Mouse (Mus musculus): ENCODE data around the gene Iqcm. TPM values are rescaled to one million over a fixed set of nuclear protein-coding genes. Genes with fewer than 3 reads are reported as not detected.
"Not testable (repeated sequence)": the region's sequence is repeated elsewhere in the genome, so short reads cannot be mapped to it uniquely, and the experiment has no call there.

The Iqcm gene
- 0.10 TPM in 1 of 2 replicates, not detected in the other for polyA plus RNA-seq (2016; fragmentation: Nextera tagmentation; extraction: Ambion mirVana)

DNA sequence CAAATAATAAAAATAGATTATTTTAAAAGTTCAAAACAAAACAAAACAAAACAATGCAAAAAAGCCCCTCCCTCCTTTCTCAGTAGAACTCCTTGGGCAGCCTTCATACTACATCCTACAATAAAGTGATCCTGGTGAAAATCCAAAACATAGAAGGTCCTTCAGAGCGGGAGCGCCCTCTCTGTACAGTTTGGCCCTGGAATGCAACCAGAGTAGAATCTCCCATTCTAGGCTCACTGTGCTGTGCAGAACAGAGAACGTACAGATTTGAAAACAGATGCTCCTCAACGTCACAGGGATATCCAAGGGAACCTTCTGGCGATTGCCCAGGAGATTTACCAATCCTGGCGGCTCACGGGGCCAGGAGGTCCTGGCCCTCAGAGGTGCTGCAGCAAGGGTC lies at the start of gene Iqcm:
Gene Iqcm, plus strand, starts transcription at position 301 of the 400 bp plus-strand sequence.
- Histone ChIP-seq H3K27me3 (no peaks in the 10 kb centered on the region), H3K4me2 (no peak within 1 kb of the TSS), H3K9ac (replicated peaks) (no peak within 1 kb of the TSS), H3K36me3 (no peaks in the 10 kb centered on the region), H3K9me3 (no peaks in the 10 kb centered on the region), H3K4me1 (replicated peaks) (no peaks in the 10 kb centered on the region), H3K4me3 (replicated peaks) (no peak within 1 kb of the TSS), H3K27ac (no peak within 1 kb of the TSS)
- ATAC-seq (ENCODE audit: insufficient number of reproducible peaks, insufficient read depth, low FRiP score, low TSS enrichment, low read depth) = no peak
- 86% methylated on average over 7 of the region's 7 CpGs for WGBS

GRCm38 (mm10) chr8:75406489-75406888 lies 42.0 kb upstream of the Iqcm start, which contains the start of gene Gm10358:
Gene Gm10358 (minus strand): TSS chr8:75406589.
- Histone ChIP-seq H3K9ac (replicated peaks) (no peak within 1 kb of the TSS), H3K27ac (no peak within 1 kb of the TSS), H3K4me1 (replicated peaks) (no peaks in the 10 kb centered on the region), H3K4me2 (no peak within 1 kb of the TSS), H3K27me3 (no peaks in the 10 kb centered on the region), H3K4me3 (replicated peaks) (no peak within 1 kb of the TSS), H3K9me3 (no peaks in the 10 kb centered on the region), H3K36me3 (no peaks in the 10 kb centered on the region)
- WGBS = 91% methylated on average over 5 of the region's 5 CpGs
- ATAC-seq (ENCODE audit: insufficient number of reproducible peaks, insufficient read depth, low FRiP score, low TSS enrichment, low read depth) = no peak

DNA sequence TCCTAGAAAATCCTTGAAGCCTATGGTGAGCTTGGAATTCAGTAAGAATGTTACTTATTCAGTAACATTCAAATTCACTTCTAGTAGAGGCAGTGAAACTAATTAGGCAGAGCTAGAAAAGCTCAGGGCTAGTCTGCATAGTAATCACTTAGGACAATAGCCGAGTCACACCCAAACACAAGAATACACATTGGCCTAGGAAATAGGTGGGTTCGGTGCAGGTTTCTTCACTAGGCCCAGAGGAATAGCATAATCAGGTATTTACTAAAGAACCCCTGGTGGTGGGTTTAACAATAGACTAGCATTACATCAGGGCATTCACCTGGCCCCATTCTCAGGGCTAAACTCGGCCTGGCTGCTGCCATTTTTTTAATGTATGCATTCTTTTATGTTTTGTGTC lies 32.8 kb upstream of the Iqcm start:
- not testable (repeated sequence) for H3K9ac ChIP-seq (replicated peaks); H3K27ac ChIP-seq; H3K4me1 ChIP-seq (replicated peaks); H3K9me3 ChIP-seq; H3K27me3 ChIP-seq; H3K4me3 ChIP-seq (replicated peaks); H3K4me2 ChIP-seq; ATAC-seq (ENCODE audit: insufficient number of reproducible peaks, insufficient read depth, low FRiP score, low TSS enrichment, low read depth); H3K36me3 ChIP-seq
- WGBS = 86% methylated on average over 3 of the region's 3 CpGs

GRCm38 (mm10) chr8:75476756-75477155 lies 28.3 kb downstream of the Iqcm start:
- Histone ChIP-seq H3K4me1 (replicated peaks) (no peaks in the 10 kb centered on the region), H3K4me2 (no peak overlapping the region), H3K36me3 (no peaks in the 10 kb centered on the region), H3K9ac (replicated peaks) (no peak overlapping the region), H3K27me3 (no peaks in the 10 kb centered on the region), H3K9me3 (no peaks in the 10 kb centered on the region), H3K4me3 (replicated peaks) (no peak overlapping the region), H3K27ac (no peak overlapping the region)
- 86% methylated on average over 1 of the region's 1 CpGs for WGBS
- ATAC-seq (ENCODE audit: insufficient number of reproducible peaks, insufficient read depth, low FRiP score, low TSS enrichment, low read depth) = no peak

DNA sequence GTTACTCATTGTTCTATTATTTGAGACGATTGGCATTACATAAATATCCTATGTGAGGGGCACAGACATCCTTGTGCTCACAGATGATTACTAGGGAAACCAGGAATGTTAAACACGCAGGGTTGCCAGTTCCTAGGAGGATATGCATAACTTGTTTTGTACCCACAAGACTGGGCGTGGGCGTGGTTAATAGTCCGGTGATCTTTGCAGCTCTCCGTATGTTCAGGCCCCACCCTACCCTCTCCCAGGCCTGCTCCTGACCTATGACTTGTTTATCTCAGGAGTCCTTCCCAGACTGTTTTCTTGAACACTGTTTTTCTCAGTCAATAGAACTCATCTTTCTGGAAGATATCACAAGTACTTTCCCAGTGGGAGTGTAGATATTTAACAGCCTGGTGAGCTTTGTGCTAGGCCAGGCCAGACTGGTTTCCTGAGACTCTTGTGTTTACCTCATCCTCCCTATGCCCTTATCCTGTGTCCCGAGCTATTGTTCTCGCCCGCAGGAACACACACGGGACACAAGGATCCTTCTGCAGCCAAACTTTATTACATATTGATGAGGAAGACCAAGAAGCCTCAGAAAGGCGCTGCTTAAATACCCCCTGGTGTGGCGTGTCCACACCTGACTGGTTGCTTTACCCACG lies 40.7 kb downstream of the Iqcm start:
- 86% methylated on average over 13 of the region's 13 CpGs for WGBS
- Histone ChIP-seq H3K9me3 (no peaks in the 10 kb centered on the region), H3K4me3 (replicated peaks) (no peak overlapping the region), H3K4me1 (replicated peaks) (no peaks in the 10 kb centered on the region), H3K9ac (replicated peaks) (no peak overlapping the region), H3K36me3 (no peaks in the 10 kb centered on the region), H3K27me3 (no peaks in the 10 kb centered on the region), H3K4me2 (no peak overlapping the region), H3K27ac (no peak overlapping the region)
- no peak for ATAC-seq (ENCODE audit: insufficient number of reproducible peaks, insufficient read depth, low FRiP score, low TSS enrichment, low read depth)

DNA sequence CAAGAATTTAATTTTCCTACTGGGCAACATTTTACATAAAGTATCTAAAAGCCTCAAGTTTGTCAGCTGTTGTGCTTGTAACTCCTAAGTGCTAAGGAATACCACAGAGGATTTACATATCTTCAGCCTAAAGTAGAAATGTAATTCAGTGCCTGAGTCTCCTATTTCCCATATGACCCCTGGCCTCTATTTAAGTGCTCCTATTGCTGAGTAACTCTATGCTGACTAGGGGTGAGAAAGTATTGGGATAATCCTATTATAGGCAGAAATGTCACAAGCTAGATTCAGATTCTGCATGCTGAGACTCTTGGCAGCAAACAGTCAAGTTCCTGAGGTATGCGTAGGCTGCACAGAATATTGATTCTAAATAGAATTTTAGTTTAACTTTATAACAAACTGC lies 60.8 kb downstream of the Iqcm start:
- no peaks in the 10 kb centered on the region for H3K36me3 ChIP-seq
- no peak overlapping the region for H3K9ac ChIP-seq (replicated peaks)
- no peak overlapping the region for H3K4me3 ChIP-seq (replicated peaks)
- WGBS = 92% methylated on average over 1 of the region's 1 CpGs
- no peaks in the 10 kb centered on the region for H3K27me3 ChIP-seq
- no peaks in the 10 kb centered on the region for H3K4me1 ChIP-seq (replicated peaks)
- ATAC-seq (ENCODE audit: insufficient number of reproducible peaks, insufficient read depth, low FRiP score, low TSS enrichment, low read depth) = no peak
- no peak overlapping the region for H3K4me2 ChIP-seq
- H3K27ac ChIP-seq = no peak overlapping the region
- H3K9me3 ChIP-seq = no peaks in the 10 kb centered on the region

GRCm38 (mm10) chr8:75513786-75514185 lies 65.3 kb downstream of the Iqcm start:
- Histone ChIP-seq H3K4me2 (no peak overlapping the region), H3K27me3 (no peaks in the 10 kb centered on the region), H3K4me3 (replicated peaks) (no peak overlapping the region), H3K4me1 (replicated peaks) (no peaks in the 10 kb centered on the region), H3K9me3 (no peaks in the 10 kb centered on the region), H3K9ac (replicated peaks) (no peak overlapping the region), H3K36me3 (no peaks in the 10 kb centered on the region), H3K27ac (no peak overlapping the region)
- ATAC-seq (ENCODE audit: insufficient number of reproducible peaks, insufficient read depth, low FRiP score, low TSS enrichment, low read depth) = no peak
- 80% methylated on average over 3 of the region's 3 CpGs for WGBS

- no peaks in the 10 kb centered on the region for H3K9me3 ChIP-seq
- no peak overlapping the region for H3K27ac ChIP-seq
- WGBS = 85% methylated on average over 3 of the region's 3 CpGs
- no peak overlapping the region for H3K4me3 ChIP-seq (replicated peaks)
- no peak overlapping the region for H3K9ac ChIP-seq (replicated peaks)
- no peak for ATAC-seq (ENCODE audit: insufficient number of reproducible peaks, insufficient read depth, low FRiP score, low TSS enrichment, low read depth)
- H3K4me2 ChIP-seq = no peak overlapping the region
- no peaks in the 10 kb centered on the region for H3K27me3 ChIP-seq
- H3K36me3 ChIP-seq = no peaks in the 10 kb centered on the region
- no peaks in the 10 kb centered on the region for H3K4me1 ChIP-seq (replicated peaks)
These were observed 100.8 kb downstream of the Iqcm start for GRCm38 (mm10) chr8:75549284-75549683.

- Histone ChIP-seq H3K36me3 (no peaks in the 10 kb centered on the region), H3K9me3 (no peaks in the 10 kb centered on the region), H3K4me2 (no peak overlapping the region), H3K4me1 (replicated peaks) (no peaks in the 10 kb centered on the region), H3K4me3 (replicated peaks) (no peak overlapping the region), H3K27ac (no peak overlapping the region), H3K27me3 (no peaks in the 10 kb centered on the region), H3K9ac (replicated peaks) (no peak overlapping the region)
- no peak for ATAC-seq (ENCODE audit: insufficient number of reproducible peaks, insufficient read depth, low FRiP score, low TSS enrichment, low read depth)
- 57% methylated on average over 2 of the region's 2 CpGs for WGBS
These were observed 147.8 kb downstream of the Iqcm start for GRCm38 (mm10) chr8:75596281-75596680.

GRCm38 (mm10) chr8:75642958-75643357 lies 194.5 kb downstream of the Iqcm start:
- ATAC-seq (ENCODE audit: insufficient number of reproducible peaks, insufficient read depth, low FRiP score, low TSS enrichment, low read depth) = no peak
- H3K4me3 ChIP-seq (replicated peaks) = no peak overlapping the region
- WGBS = 92% methylated on average over 3 of the region's 3 CpGs
- H3K9ac ChIP-seq (replicated peaks) = no peak overlapping the region
- no peaks in the 10 kb centered on the region for H3K27me3 ChIP-seq
- 0 out of 2 replicates have a peak, but pooled peaks cover 4% of the 10 kb centered on the region for H3K9me3 ChIP-seq
- H3K4me2 ChIP-seq = no peak overlapping the region
- no peak overlapping the region for H3K27ac ChIP-seq
- no peaks in the 10 kb centered on the region for H3K4me1 ChIP-seq (replicated peaks)
- no peaks in the 10 kb centered on the region for H3K36me3 ChIP-seq

DNA sequence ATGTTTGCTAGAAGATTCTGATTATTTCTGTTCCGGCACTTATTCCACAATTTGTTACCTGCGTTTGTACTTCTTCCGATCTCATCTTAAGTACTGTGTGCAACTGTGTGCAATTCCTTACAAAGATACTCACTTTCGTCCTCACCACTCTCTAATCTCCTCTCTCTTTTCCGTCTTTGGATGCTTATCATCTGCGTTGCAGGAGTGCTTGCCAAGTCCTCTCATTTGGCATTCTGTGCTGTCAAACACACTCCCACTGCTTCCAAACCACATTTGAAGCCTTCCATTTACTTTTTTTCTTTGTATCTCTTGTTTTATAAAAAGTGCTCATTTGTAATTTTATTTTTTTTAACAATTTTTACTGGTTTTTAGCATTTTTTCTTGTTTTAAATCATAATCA lies 210.8 kb downstream of the Iqcm start:
- H3K4me2 ChIP-seq = no peak overlapping the region
- H3K36me3 ChIP-seq = no peaks in the 10 kb centered on the region
- no peak overlapping the region for H3K4me3 ChIP-seq (replicated peaks)
- no peak overlapping the region for H3K9ac ChIP-seq (replicated peaks)
- no peaks in the 10 kb centered on the region for H3K4me1 ChIP-seq (replicated peaks)
- no peaks in the 10 kb centered on the region for H3K9me3 ChIP-seq
- 91% methylated on average over 6 of the region's 6 CpGs for WGBS
- H3K27me3 ChIP-seq = no peaks in the 10 kb centered on the region
- H3K27ac ChIP-seq = no peak overlapping the region
- no peak for ATAC-seq (ENCODE audit: insufficient number of reproducible peaks, insufficient read depth, low FRiP score, low TSS enrichment, low read depth)

- Histone ChIP-seq H3K36me3 (no peaks in the 10 kb centered on the region), H3K4me1 (replicated peaks) (no peaks in the 10 kb centered on the region), H3K27me3 (no peaks in the 10 kb centered on the region), H3K9me3 (no peaks in the 10 kb centered on the region), H3K4me3 (replicated peaks) (no peak overlapping the region), H3K27ac (no peak overlapping the region), H3K9ac (replicated peaks) (no peak overlapping the region), H3K4me2 (no peak overlapping the region)
- ATAC-seq (ENCODE audit: insufficient number of reproducible peaks, insufficient read depth, low FRiP score, low TSS enrichment, low read depth) = no peak
- WGBS = 81% methylated on average over 3 of the region's 3 CpGs
These were observed 298.1 kb downstream of the Iqcm start for GRCm38 (mm10) chr8:75746561-75746960.
